Mouse (Mus musculus): ENCODE measurements around the gene Cyp4a31. TPM values are rescaled to one million over a fixed set of nuclear protein-coding genes. Genes with fewer than 3 reads are reported as not detected.
"Not testable (repeated sequence)": the region's sequence is repeated elsewhere in the genome, so short reads cannot be mapped to it uniquely, and the experiment has no call there.

Gene Cyp4a31
- total RNA-seq, 2 experiments from 2014 or later, result not detected

GRCm38 (mm10) chr4:115575776-115576175 lies 12.3 kb downstream of the Cyp4a31 start:
- H3K27ac ChIP-seq, result no peak overlapping the region
- TF ChIP-seq CTCF (conservative IDR thresholded peaks at IDR 0.05), result no peak
- no peak for DNase-seq (ENCODE audit: low spot score in 2 of 2)
- no peak overlapping the region for H3K4me3 ChIP-seq

GRCm38 (mm10) chr4:115583036-115583435 lies 19.6 kb downstream of the Cyp4a31 start:
- H3K27ac ChIP-seq, result no peak overlapping the region
- no peak overlapping the region for H3K4me3 ChIP-seq
- no peak for DNase-seq (ENCODE audit: low spot score in 2 of 2)
- no peak for TF ChIP-seq CTCF (conservative IDR thresholded peaks at IDR 0.05)

GRCm38 (mm10) chr4:115596357-115596756 lies 32.9 kb downstream of the Cyp4a31 start:
- H3K27ac ChIP-seq, result no peak overlapping the region
- no peak for DNase-seq (ENCODE audit: low spot score in 2 of 2)
- no peak for TF ChIP-seq CTCF (conservative IDR thresholded peaks at IDR 0.05)
- H3K4me3 ChIP-seq, result no peak overlapping the region

- Histone ChIP-seq H3K4me3 (no peak overlapping the region), H3K27ac (no peak overlapping the region)
- no peak for TF ChIP-seq CTCF (conservative IDR thresholded peaks at IDR 0.05)
- DNase-seq (ENCODE audit: low spot score in 2 of 2), result no peak
These were observed 33.4 kb downstream of the Cyp4a31 start for GRCm38 (mm10) chr4:115596824-115597336.

GRCm38 (mm10) chr4:115600611-115601010 lies 37.2 kb downstream of the Cyp4a31 start, which contains the start of gene Cyp4a32:
TSS of gene Cyp4a32 (plus strand) at chr4:115600969.
- DNase-seq (ENCODE audit: low spot score in 2 of 2); H3K4me3 ChIP-seq; H3K27ac ChIP-seq: not testable (repeated sequence)

- no peak for DNase-seq (ENCODE audit: low spot score in 2 of 2)
- TF ChIP-seq CTCF (conservative IDR thresholded peaks at IDR 0.05), result no peak
- Histone ChIP-seq H3K27ac (no peak overlapping the region), H3K4me3 (no peak overlapping the region)
These were observed 50.6 kb downstream of the Cyp4a31 start for GRCm38 (mm10) chr4:115614005-115614404.

GRCm38 (mm10) chr4:115625560-115625959 lies 62.1 kb downstream of the Cyp4a31 start:
- not testable (repeated sequence) for H3K27ac ChIP-seq; H3K4me3 ChIP-seq; DNase-seq (ENCODE audit: low spot score in 2 of 2)

Other genes starting within 250 kb of the Cyp4a31 start
- not detected for gene Cyp4a12b, start 152.0 kb upstream of the Cyp4a31 start, total RNA-seq (2021)
- gene Cyp4a30b, start 111.0 kb upstream of the Cyp4a31 start, total RNA-seq (2021), result not detected
- not detected for gene Cyp4a14, start 67.5 kb upstream of the Cyp4a31 start, total RNA-seq (2021)
- not detected for gene Cyp4a10, start 45.4 kb upstream of the Cyp4a31 start, total RNA-seq (2021)
- not detected for gene Cyp4a32, start 37.3 kb downstream of the Cyp4a31 start, total RNA-seq (2021)
- under 1 TPM; 0.71 to 0.72 TPM for gene Cyp4b1, start 84.1 kb downstream of the Cyp4a31 start, total RNA-seq (2021)
- 10 to 100 TPM; 47.7 to 53.0 TPM for gene Efcab14, start 174.1 kb downstream of the Cyp4a31 start, total RNA-seq (2021)
- gene Tex38, start 217.4 kb downstream of the Cyp4a31 start, total RNA-seq (2021), result under 1 TPM in 1 of 2 experiments, not detected in 1; 0.49 TPM
- 10 to 100 TPM; 54.2 to 60.9 TPM for gene Atpaf1, start 221.2 kb downstream of the Cyp4a31 start, total RNA-seq (2021)